Mouse (Mus musculus) c-Kit-positive CD71-negative TER-119-negative erythroid progenitor cells, embryonic 14.5 days (primary cell): ENCODE results near the gene Msl1.
A peak's percentile ranks its signal among the peaks of the same experiment; 100 is the strongest.

ENCODE experiments used
- DNase-seq: peaks from one replicate; pipeline ENCODE4 v3.0.0-alpha.2; 2013; ENCODE audit warnings: low read depth

The Msl1 gene

DNA sequence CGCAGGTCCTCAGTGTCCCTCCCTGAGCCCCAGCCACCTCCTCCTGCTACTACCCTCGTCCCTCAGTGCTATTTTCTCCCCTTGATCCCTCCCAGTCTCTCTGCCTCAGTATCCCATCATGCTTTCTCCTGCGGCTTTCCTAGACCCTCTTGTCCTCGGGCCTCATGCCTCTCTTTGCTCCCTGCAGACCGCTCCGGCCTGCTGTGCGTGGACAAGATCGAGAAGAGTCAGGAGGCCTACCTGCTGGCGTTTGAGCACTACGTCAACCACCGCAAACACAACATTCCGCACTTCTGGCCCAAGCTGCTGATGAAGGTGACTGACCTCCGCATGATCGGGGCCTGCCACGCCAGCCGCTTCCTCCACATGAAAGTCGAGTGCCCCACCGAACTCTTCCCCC lies 31.2 kb upstream of the Msl1 start:
- DNase-seq = no peak

DNA sequence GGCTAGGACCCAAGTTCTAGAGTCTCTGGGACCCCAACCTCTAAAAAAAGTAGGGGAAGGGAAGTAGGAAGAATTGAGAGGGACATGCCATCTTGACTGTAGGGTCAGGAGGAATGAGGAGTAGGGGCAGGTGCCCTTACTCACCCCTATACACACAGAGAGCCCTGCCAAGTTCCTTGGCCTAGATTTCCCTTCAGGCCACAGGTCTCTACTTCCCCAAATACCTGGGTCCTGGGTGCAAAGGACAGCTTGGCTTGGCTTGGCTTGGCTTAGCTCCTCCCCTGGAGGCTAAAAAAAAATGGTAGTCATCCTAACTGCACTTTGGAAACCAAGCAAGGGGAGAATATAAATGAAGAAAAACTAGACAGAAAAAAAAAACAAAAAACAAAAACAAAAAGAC lies 30.6 kb upstream of the Msl1 start:
- DNase-seq = no peak

DNA sequence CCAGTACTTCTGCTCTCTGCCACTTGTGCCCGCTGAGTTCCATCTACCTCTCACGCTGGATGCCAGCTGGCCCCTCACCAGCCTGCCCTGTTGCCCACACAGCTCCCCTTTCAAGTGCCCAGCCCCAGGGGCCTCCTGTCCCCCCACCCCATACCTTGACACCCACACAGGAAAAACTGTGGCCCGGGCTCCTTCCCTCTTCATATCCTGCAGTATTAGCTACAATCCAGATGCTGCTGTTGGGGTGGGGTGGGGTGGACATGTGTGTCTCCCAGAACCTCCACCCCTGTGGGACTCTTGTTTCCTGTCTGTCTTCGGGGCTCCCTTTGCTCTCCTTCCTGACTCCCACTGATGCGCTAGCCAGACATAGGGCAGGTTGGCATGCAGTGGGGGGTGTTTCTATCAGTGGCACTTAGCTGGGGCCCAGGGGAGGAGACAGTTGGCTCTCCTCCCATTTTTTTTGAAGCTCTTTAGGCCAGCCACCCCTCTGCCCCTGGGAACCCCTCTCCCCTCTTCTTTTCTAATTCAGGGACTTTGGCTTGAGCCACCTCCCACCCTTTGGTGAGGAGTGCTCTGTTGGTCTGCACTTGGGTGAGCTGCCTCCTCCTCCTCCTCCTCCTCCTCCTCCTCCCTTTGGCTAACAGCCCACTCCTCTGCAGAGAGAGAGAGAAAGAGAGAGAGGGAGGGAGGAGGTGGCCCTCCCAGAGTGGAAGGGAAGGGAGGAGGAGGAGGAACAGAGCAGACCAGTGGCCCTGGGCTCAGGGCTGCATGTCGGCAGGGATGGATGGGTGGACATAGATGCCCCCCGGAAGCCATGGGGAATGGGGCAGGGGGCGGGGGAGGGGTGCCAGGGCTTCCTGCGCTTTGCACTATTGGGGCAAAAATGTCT lies 29.7 kb upstream of the Msl1 start:
- DNase-seq = no peak

DNA sequence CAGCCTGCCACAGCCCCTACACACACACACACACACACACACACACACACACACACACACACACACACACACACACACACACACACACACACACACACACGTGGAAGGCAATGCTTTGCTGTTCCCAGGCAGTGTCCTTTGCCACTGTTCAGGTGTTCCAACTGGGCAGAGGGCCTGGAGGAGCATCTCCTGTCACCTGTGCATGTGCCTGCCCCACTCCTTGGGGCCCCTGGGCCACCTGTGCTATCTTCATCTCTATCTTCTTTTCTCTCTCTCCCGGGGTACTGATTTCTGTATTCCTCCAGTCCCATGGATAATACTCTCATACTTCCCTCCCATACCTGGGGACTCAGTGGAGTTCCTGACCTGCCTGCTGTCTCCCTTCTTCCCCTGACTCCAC lies 29.0 kb upstream of the Msl1 start:
- DNase-seq = no peak

DNA sequence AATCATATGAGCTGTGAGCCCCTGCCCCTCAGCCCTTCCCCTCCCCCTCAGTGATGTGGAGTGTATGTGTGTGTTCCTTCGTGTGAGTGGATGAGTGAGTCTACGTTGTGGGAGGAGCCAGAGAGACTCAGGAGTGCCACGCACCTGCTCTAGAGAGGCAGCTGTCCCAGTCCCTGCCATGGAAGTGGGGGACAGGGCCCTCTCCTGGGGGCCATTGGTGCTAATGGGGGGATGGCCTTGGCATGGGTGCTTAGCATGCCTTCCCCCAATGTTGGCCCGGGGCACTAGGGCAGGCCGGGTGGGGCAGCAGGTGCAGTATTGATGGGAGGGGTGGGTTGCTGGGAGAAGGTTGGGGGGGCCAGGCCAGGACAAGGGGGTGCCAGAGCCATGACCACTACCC lies 28.5 kb upstream of the Msl1 start:
- DNase-seq = no peak

DNA sequence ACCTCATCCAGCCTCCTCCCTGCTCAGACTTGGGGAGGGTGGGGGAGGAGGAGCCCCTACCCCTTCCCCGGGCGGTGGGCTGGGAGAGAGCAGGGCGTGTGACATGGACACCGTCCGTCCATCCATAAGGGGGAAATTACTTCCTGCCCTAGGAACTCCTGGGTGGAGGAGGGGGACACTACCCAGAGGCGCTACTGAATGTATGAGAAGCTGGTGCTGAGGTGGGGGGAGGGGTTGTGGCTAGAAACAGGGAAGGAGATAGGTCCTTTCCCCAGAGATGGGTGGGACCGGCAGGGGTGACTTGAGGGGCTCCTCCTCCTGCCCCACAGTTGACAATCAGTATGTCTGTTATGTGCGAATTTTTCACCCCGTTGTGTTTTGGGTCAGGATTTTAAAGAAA lies 28.0 kb upstream of the Msl1 start:
- no peak for DNase-seq

DNA sequence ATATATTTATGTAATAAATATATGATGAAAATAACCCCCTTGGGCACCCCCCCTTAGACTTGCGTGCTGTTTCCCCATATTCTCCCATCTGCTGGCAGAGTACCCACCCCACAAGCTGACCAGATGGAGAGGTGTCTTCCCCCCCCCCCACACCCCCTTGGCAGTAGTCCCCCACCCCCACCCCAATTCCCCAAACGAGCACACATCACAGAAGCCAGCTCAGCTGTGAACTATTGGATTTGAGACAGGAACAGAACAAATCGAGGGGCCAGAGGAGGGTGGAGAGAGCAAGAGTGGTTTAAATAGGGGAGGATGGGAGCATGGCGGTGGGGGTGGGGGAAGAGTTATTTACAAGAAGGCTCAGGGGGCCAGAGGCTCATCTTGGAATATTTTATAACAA lies 27.6 kb upstream of the Msl1 start:
- no peak for DNase-seq

DNA sequence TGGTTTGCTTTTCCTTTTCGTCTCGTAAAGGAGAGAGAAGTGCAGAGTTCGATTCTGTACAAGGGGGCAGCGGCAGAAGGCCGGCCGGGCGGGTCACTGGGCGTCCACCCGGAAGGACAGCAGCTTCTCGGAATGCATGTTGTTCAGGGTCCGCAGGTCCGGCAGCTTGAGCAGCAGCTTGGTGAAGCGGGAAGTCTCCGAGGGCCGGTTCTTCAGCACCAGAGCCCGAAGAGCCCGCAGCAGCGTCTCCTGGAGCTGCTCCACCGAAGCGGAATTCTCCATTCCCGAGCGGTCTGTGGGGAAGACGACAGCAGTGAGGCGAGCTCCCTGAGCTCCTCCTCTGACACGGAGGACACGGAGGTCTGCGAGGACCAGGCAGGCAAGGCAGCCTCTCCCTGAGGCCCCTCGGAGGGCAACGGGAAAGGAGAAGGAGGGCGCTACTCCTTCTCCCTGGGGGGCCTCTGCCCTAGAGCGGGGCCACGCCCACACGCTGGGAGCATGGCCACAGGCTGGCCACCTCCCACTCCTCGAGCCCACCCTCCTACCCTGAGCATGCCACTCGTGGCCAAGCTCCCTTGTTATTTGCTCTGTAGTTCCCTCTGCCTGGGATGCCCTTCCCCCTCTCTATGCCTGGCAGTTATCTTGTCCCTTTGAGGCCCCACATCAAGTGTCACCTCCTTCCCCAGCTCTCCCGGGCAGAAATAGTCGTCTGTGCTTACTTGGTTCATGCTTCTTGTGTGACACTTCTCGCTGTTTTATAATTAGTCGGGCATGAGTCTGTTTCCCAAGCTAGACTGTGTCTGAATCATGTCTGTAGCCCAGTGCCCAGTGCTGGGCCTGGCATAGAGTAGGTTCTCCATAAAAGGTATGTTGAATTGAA lies 26.9 kb upstream of the Msl1 start:
- no peak for DNase-seq

DNA sequence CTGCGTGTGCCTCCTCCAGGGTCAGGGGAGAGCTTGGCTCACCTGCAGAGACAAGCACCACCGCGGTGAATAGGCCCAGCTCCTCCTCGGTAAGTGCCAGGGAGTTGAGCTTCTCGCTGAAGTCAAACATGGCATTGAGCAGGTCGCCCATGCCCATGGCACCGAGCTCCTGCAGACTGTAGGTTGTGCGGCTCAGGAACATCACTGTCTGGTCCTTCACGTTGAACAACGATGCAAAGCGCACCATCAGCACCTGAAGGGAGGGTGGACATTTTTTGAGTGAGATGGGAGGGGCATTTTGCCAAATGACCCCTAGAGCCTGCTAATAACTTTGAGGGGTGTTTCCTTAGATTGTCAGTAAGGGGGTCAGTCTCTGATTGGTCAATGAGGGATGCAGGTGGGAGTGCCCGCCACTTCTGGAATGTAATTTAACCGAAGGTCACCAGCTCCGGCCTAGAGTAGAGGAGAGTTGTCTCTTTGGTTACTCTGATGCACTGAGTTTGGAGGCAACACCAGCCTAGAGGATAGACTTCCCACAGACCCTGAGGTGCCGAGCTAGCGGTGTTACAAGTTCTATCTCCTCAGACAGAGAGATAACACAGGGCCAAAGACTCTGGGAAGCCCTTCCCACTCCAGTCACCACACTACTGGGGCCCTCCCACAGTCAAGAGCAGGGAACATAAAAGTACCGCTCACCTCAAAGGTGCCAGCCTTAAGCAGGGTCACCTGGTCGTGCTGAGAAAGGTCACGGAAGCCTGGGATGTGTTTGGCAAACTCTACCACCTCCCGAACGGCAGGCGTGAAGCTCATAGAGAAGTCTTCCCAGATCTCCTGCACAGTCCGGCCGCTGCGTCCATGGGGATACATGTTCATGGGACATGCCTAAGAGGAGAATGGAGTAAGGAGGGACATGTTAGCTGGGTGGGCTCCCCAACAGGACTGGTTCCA lies 26.0 kb upstream of the Msl1 start:
- no peak for DNase-seq

DNA sequence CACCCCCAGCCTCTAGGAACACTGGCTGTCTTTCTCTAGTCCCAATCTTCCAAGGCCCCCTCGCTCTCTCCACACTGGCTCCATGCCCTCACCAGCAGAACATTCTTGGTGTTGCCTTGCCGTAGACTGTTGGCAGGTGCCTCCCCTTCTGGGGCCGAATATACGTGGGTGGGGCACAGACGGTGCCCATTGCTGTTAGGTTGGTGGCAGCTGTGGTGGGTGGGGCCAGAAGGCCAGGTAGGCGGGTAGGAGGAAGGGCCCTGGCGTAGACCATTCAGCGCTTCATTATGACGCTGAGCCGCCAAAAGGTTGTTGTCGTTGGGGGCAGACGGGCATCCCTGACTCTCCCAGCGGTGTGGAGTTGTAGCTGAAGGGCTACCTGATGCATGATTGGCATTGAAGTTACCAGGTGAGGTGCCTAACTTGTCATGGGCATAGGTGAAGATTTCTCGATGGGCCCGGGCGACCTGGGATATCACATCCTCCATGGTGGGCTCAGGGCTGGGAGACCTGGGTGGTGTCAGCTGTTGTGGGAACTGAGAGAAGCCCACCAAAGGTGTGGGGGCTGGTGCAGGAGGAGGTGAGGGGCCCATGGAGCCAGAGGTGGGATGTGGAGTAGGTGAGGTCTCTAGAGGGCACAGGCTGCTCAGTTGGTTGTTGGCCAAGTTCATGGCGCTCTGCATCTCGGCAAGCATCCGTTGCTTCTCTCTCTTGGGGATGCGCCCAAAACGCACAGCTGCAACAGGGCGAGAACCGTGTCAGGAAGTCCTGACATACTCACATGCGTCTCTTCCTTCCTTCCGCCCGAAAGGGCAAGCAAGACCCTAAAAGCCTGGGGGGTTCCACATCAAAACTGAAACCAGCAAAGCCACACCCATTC lies 25.0 kb upstream of the Msl1 start:
- no peak for DNase-seq

DNA sequence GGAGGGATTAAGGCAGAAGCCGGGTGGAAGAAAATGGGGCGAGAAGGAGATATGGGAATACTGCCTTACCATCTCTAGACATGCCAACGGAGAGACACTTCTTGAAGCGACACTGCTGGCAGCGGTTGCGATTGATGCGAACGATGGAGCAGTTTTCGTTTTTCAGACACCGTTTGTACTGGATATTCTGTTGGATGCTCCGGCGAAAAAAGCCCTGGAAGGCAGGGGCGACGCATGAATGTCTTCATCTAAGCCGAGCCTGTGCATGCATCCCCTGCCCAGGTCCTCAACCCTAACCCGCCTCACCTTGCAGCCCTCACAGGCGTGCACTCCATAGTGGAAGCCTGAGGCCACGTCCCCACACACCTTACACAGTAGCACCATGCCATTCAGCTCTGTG lies 24.2 kb upstream of the Msl1 start:
- DNase-seq = no peak

DNA sequence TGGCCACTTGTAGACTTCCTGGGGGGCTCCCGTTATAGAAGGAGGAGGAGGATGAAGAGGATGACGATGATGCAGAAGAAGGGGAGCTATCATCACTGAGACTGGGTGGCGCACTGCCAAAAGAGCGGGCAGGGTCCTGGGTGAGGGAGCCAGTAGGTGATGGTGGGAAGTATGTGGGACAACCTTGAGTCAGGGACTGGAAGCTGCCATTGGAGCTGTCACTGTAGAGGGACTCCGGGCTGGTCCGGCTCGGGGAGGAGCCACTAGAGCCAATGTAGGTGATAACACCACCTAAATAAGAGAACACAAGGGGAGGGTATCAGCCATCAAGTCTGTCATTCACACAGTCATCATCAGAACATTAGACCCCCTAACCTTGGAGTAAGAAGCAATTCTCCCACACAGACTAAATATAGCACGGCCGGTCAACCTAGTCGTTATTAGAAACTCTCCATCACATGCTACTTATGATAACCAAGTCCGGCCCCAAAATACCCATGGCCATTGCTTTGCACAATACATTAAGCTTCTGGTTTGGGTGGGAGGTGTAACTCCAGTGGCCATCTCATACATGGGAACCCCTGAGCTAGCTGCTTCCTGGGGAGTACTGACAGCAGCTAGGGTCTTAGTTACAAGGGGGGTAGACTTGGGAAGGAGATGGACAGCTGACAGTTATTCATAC lies 23.3 kb upstream of the Msl1 start:
- DNase-seq = no peak

DNA sequence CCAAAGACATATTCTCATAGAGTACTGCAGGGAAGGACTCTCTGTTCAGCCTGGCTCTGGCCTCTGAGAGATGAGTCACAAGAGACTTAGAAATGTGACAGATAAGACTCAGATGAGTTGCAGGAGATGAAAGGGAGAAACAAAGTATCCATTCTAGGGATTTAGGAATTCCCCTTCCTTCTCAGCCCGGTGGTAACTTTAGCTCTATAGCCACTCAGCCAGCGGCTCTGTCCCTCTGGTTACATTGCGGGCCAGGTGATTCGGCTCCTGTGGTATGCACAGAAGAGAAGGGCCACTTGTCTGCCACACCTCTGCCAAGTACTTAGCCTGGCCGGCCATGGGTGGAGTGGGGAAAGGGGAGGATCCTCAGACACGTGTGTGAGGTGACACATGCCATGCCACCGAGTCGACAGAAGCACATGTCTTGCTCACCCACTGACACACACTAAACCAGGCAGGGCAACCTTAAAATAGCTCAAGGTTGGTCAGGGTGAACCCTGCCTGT lies 22.6 kb upstream of the Msl1 start:
- DNase-seq = no peak

DNA sequence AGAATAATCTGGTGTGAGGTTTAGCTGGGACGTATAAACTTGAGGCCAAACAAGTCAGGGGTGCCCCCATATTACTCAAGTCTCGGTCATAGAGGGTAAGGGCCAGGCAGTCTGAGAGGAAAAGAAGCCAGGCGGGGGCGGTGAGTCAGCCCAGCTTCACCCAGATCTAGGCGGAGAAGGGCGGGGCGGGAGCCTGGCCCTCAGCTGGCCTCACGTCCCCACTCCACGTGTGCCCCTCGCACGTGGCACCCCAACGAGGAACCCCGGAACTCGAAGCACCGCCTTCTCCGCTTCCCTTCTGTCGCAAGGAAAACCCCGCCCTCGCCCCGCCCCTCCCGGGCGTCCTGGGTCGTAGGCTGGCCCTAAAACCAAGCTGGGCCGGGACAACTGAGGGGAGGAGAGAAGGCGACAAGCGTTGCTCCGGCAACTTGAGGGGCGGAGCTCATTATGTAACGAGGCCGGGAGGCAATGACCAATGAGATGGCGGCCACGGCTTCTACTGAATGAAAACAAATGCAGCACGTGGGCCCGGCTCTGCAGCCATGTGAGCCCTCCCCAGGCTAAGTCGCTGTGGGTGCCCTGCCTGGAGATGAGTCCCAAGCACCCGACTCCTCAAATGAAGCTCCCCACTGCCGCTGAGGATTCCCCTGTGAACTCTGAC lies 21.6 kb upstream of the Msl1 start:
- peak; percentile 99 for DNase-seq

DNA sequence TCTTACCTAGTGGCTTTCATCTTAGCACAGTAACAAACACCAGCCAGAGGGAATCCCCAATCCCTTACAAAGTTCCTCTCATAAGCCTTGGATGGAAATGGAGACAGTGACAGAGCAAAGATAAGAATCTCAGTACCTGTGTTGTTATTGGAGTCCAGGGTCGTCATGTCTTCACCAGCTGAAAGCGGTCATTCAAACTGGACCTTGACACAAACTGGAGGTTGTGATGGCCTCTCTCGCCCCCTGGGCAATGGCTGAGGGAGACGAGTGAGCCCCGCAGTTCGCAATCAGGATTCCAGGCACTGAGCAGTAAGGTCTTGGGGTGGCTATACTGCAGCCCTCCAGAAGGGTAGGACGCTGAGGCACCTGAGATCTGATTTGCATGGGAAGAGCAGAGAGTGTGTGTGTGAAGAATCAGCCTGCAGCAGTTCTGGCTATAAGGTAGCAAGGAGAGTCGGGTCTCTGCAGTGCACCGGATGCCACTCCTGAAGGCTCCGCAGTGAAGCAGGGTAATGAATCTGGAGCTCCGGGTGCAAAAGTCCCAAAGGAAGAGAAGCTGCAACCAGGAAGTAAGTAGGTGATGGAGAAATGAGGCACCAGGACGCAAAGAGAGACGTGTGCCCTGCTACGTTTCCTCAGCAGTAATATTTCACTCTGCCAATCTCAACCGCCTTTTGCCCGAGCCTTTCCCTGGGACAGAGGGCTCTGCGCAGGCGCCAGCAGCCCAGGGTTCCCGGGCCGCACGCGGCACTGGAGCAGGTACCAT lies 20.6 kb upstream of the Msl1 start, which contains the start of gene Nr1d1:
Gene Nr1d1 (minus strand): TSS at position 752 of the 766 bp plus-strand sequence.
- no peak for DNase-seq

DNA sequence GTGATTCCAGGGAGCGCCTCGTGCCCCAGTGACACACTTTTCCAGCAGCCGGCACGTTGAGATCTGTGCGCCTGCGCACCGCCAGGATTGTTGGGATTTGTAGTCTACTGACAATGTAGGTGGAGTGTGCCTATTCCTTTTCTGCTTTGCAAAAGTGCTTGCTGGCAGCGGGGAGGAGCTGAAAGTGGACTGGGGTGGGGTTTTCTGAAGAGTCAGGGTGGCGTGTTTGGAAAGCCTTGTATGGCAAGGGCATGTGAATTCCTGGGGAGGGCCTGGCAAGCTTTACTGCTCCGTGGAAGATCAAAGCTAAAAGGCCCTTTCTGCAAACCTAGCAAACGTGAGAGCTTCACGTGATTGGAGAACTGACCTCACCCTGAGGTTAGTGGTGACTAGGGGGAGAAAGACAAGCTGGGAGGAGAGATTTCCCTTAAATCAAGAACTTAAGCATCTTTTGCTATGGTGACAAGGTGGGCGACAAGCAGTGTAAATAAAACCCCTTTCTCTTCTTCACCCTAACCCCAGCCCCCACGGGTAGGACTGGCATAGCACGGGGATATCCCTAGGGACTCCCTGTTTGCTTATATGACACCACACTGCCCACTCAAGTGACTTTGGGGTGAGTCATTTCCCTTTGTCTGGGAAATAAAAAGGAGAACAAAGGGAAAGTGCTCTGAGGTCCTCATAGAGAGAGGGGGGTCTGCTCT lies 19.8 kb upstream of the Msl1 start:
- DNase-seq = peak; percentile 92

DNA sequence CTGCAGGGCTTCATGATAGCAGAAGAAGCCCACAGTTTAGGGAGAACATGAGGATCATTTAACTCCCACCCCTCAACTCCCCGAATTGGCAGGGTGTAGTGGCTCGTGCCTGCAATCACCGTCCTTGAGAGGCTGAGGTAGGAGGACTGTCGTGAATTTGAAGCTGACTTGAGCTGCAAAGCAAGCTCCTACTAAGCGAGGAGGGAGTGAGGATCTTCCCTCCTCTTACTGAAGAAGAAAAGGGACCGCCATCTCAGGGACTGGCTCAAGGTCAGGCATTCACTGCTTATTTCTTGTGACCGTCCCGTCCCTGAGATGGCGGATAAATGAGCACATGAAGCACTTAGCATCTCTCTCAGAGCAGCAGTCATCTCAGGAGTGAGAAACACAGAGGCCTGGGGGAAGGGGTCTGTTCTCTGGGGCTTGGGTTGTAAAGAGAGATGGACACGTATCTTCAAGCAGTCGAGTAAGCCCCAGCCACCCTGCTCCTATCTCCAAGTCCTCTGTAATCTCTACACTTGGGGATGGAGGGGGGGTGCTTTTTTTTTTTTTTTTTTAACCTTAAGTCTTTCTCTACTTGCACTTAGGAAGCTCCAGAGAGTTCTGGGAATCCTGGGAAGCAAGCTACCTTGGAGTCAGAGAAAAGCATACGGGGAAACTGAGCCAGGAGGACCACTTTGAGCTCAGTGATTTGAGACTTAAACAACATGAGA lies 19.1 kb upstream of the Msl1 start:
- no peak for DNase-seq
